Mouse (Mus musculus) liver (tissue): ENCODE measurements around the gene Ifitm5.
A peak's percentile ranks its signal among the peaks of the same experiment; 100 is the strongest.

ENCODE experiments used
- DNase-seq: peaks from one replicate; pipeline ENCODE4 v3.0.0-alpha.2; 2020; ENCODE audit warnings: mixed read lengths

Ifitm5 gene

GRCm38 (mm10) chr7:140938896-140939295 is 11.2 kb downstream of the Ifitm5 start:
- DNase-seq, result no peak

- DNase-seq, result no peak
These were observed 11.7 kb downstream of the Ifitm5 start for GRCm38 (mm10) chr7:140938436-140938835.

GRCm38 (mm10) chr7:140927181-140927580 is 22.9 kb downstream of the Ifitm5 start:
- DNase-seq, result no peak

- no peak for DNase-seq
These were observed 26.9 kb downstream of the Ifitm5 start for GRCm38 (mm10) chr7:140923070-140923775.

- DNase-seq, result peak; percentile 25
These were observed 27.6 kb downstream of the Ifitm5 start for GRCm38 (mm10) chr7:140922398-140923069.

GRCm38 (mm10) chr7:140921225-140921975 is 28.7 kb downstream of the Ifitm5 start:
- DNase-seq, result no peak

- no peak for DNase-seq
These were observed 29.6 kb downstream of the Ifitm5 start, which contains the start of gene Nlrp6 for GRCm38 (mm10) chr7:140920418-140921029. Nlrp6 (plus strand) TSS chr7:140920902.

- DNase-seq, result no peak
These were observed 30.2 kb downstream of the Ifitm5 start for GRCm38 (mm10) chr7:140919911-140920310.

GRCm38 (mm10) chr7:140914031-140914690 is 35.9 kb downstream of the Ifitm5 start:
- DNase-seq, result no peak

GRCm38 (mm10) chr7:140912846-140913482 is 37.1 kb downstream of the Ifitm5 start:
- DNase-seq, result no peak

- DNase-seq, result no peak
These were observed 37.8 kb downstream of the Ifitm5 start for GRCm38 (mm10) chr7:140912293-140912692.

GRCm38 (mm10) chr7:140908634-140909107 is 41.4 kb downstream of the Ifitm5 start:
- DNase-seq, result peak; percentile 77

- peak; percentile 19 for DNase-seq
These were observed 41.9 kb downstream of the Ifitm5 start for GRCm38 (mm10) chr7:140908181-140908580.

- DNase-seq, result no peak
These were observed 42.4 kb downstream of the Ifitm5 start for GRCm38 (mm10) chr7:140907697-140908096.

GRCm38 (mm10) chr7:140907131-140907530 is 43.0 kb downstream of the Ifitm5 start:
- no peak for DNase-seq

GRCm38 (mm10) chr7:140905642-140906081 is 44.4 kb downstream of the Ifitm5 start:
- no peak for DNase-seq

GRCm38 (mm10) chr7:140903212-140903611 is 46.9 kb downstream of the Ifitm5 start:
- peak; percentile 77 for DNase-seq

GRCm38 (mm10) chr7:140902036-140902875 is 47.8 kb downstream of the Ifitm5 start:
- DNase-seq, result no peak

- DNase-seq, result no peak
These were observed 49.9 kb downstream of the Ifitm5 start, which contains the start of gene Cox8b for GRCm38 (mm10) chr7:140900220-140900619. Cox8b (minus strand) TSS chr7:140900446.

- no peak for DNase-seq
These were observed 51.0 kb downstream of the Ifitm5 start for GRCm38 (mm10) chr7:140899121-140899520.
